Mouse (Mus musculus) granulocyte monocyte progenitor cell, adult 5-6 weeks (primary cell): ENCODE measurements around the gene S100pbp. TPM values are rescaled to one million over a fixed set of nuclear protein-coding genes. Genes with fewer than 3 reads are reported as not detected.
"Not testable (repeated sequence)": the region's sequence is repeated elsewhere in the genome, so short reads cannot be mapped to it uniquely, and the experiment has no call there.

Experiments used
- ATAC-seq: replicated peaks from 2 replicates; pipeline ENCODE4 v1.8.0; 2016; ENCODE audit warnings: mild to moderate bottlenecking, moderate TSS enrichment, inconsistent platforms; ENCODE audit not compliant: poor library complexity, severe bottlenecking
- total RNA-seq, 2 experiments: library from RNA; stranded (forward) in 1 of 2; stranded (reverse) in 1 of 2; fragments of 200-712, 200-1000 nt in 1 of 2; fragments of >200 nt in 1 of 2; fragmentation: Nextera tagmentation in 1 of 2; gene quantifications; 2 replicates each; pipeline ENCODE4 v1.2.3; 2014 to 2017

Gene S100pbp
- total RNA-seq, 2 experiments from 2014 or later, result 18.3 to 20.8 TPM

DNA sequence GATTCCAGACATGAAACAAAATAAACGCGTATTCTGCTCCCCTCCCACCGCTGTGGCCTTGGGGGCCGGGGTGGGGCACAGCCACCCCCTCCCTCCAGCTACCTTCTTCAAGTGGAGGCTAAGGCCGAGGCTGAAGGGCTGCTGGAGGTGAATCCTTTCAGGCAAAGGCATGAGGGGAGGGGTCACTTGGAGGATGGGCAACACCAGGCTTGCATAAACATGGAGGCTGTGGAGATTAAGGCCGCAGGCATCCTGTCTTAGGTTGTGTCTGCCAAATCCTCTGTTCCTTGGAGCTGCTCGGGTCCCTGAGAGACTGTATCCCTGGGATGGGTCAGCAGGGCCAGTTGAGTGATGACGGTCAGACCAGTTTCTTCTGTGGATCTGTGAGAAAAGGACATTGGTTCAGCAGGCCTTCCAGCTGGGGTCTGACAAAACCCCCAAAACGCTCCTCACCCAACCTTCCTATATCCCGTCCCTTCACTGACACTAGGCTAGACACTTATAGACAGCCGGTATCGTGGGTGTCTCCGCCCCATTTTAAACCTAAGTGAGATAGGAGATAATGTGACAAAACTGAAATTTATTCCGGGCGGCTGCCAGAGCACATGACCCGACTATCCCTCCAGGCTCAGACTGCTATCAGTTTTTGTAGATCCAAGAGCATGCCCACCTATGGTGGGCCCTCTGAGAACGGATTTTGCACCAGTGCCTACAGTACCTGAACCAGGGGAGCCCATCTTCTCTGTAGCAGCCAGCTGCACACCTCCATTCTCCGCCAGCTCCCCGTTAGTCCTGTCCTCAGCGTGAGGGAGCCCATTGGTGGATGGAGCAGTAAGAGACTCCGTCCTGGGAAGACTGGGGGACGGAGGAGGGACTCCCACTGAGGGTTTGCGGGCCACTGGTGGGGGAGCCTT is 31.8 kb upstream of the S100pbp start:
- ATAC-seq, result no peak

DNA sequence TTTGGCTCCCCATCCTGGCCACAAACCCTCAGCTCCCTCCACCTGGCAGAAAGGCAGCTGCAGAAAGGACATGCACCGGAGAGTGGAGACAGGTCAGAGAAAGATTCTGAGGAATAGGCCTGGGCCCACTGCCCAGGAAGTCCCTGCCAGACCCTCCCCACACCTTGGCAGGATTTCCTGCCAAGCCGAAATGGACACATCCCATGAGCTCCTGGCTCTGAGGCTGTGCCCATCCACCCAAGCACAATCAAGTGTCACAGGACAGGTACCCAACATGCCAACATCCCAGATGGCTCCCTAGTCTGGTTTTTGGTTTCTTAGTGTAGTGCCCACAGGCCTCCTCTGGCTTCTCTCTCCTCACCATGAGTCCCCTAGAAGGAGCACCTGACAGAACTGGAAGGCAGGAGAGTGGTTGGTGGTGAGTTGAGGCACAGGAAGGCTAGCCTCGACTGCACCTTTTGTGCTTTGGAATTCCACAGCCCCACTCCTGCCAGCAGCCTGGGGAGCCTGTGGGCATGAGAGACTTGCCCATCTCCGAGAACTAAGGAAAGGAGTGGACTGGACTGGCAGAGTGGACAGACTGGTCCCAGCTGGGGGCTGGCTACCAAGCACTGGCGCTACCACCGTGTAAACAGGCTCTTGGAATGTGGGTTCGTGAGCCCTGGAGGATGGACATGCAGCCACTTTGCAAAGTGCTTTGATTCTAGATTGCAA is 31.0 kb upstream of the S100pbp start:
- no peak for ATAC-seq

DNA sequence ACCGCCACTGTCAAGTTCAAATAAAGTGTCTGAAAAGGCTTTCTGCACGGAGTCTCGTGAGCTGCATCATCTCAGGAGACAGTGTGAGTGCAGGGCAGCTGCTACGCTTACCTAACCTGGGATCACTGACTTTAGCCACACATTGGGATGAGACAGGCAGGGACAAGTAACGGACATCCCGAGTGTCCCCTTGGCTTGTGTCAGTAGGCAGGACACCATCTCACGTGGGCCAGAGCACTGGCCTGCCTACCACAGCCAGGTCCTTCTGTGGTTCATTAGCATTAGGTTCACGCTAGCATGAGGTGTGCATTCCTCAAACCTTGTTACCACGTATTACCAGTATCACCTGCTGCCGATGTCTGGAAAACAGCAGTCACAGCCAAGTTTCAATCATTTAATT is 29.7 kb upstream of the S100pbp start:
- no peak for ATAC-seq

DNA sequence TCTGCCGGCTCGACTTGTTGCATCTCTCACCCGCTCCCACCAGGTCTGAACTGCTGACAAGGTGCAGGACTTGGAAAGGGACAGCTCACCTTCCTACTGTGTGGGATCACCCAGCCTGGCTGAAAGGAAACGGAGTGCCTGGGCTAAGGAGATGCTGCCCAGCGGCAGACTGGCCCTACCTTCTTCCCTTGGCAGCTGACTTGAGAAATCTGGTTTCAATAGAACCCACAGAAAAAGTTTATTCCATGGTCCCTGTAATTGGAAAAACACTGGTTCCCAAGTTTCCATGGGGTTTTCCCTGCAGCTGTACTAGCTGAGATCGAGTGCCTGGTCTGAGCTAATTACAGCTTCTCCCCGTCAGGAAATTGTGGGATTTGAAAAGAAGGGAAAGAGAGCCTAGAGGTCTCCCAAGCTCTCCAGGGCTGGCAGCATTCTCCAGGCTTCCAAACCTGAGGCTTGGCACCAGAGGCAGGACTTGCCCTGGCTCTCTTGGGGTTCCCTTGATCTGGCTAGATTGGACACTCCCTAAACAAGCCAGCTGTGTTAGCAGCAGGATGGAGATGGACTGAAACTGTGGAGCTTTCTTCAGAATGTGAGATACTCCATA is 29.1 kb upstream of the S100pbp start:
- ATAC-seq, result no peak

DNA sequence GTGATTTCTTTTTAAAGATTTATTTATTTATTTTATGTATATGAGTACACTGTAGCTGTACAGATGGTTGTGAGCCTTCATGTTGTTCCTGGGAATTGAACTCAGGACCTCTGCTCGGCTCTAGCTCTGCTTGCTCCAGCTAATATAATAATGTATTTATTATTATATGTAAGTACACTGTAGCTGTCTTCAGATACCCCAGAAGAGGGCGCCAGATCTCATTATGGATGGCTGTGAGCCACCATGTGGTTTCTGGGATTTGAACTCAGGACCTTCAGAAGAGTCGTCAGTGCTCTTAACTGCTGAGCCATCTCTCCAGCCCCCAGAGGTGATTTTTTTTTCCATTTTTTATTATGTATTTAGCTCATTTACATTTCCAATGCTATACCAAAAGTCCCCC is 23.0 kb upstream of the S100pbp start:
- not testable (repeated sequence) for ATAC-seq

DNA sequence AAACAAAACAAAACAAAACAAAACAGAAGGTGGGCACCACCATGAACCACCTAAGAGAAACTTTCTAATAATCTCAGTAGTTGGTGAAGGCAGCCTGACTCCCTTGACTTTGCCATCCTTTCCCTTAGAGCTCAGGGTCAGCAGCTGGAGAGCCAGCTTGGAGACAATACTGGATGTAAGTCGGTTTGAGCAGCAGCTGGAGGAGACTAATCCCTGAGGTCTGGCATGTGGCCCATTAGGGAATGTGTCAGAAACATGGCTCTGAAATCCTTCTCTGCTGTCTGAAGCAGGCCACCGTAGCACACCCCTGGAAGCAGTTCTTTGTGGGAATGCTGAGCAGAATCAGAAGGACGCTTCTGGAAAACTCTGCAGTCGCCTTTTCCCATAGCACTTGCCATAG is 21.9 kb upstream of the S100pbp start:
- ATAC-seq, result no peak

DNA sequence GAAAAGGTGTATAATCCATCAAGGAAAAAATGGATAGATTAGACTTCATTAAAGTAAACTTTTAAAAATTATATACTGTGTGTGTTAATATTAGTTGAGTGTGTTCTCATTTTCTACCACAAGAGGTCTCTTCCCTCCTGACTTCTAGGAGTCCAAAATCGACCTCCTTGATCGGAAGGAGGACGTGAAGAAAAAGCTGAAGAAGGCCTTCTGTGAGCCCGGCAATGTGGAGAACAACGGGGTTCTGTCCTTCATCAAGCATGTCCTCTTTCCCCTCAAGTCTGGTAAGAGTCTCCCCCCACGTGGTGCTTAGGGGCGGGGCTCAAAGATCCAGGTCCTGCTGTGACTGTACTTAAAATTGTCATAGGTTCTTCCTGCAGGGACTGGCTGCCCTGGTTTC is 20.0 kb upstream of the S100pbp start:
- ATAC-seq, result peak; percentile 50

DNA sequence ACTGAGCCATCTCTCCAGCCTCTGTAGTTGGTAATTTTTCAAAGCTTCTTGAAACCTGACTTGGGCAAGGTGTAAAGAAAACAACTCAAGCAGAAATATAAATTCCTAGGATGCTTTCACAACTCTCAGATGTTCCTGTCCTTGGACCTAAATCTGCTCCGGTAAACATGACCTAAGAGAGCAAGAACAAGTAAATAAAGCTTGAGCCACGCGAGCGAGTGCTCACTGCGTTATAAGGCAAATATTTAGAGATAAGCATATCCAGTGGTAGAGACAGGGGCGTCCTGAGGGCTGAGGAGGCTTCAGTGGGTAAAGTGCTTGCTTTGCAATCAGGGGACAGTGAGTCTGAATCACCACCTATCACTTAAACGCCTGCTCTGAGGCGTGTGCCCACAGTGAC is 17.3 kb upstream of the S100pbp start:
- ATAC-seq, result no peak

DNA sequence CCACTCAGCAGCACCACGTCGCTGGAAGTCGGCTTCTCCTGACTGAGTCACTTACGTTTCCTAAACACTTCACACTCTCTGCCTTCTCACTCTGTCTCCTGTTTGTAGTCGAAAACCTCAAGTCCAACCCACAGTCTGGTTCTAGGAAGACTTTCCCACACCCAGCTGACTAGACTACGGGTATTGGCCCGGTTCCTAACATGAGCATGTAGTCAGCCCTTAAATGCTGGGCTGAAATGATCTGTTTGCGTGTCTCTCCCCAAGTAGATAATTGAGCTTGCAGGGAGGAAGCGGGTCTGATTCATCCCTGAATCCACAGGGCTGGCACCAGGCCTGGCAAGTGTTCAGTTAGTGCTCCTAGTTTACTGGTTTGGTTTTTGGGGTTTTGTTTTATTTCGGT is 15.1 kb upstream of the S100pbp start:
- no peak for ATAC-seq

DNA sequence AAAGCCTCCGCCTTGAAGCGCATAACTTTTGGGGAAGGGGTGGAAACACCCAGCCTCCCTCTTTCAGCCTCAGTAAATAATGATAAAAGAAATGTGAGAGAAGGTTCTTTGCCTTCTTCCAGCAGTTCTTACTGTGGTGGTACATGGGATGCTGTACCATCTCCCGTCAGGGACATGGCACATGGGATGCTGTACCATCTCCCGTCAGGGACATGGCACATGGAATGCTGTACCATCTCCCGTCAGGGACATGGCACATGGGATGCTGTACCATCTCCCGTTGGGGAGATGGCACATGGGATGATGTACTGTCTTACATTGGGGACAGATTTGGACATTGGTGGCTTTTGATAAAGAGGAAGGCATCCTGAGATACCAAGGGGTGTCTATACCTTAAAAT is 8.0 kb upstream of the S100pbp start:
- no peak for ATAC-seq

DNA sequence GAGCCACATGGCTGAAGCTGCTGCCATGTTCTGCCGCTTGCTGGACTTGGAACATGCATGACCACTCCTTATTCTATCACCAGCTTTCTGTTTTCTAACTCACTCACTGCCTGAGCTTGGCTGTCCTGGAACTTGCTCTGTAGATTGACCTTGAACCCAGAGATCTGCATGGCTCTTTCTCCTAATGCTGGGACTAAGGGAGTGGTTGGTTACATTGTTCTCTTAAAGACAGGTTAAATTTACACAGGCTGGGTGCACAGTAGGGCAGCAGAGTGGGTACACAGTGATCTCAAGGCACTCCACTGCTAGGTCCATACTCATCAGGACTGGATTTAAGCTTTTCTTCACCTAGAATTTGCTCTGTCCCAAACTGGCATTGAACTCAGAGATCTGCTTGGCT is 4.8 kb upstream of the S100pbp start:
- no peak for ATAC-seq

DNA sequence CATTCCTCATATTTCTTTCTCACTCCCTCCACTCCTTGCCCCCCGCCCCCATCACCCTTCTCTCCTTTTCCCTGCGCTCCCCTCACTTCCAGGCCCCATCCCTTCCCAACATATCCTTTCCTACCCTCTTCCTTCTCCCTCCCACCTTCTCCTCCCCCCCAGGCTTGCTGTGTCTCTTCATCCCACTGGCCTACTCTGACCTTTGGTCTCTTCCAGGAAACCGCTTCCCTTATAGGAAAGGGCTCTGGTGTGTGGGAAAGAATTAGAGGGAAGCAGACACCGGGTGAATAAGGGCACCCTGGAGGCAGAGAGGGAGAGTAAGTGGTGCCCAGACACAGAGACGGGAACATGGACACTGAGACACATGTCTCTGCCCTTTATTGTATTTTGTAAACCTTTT is 2.2 kb upstream of the S100pbp start:
- no peak for ATAC-seq

DNA sequence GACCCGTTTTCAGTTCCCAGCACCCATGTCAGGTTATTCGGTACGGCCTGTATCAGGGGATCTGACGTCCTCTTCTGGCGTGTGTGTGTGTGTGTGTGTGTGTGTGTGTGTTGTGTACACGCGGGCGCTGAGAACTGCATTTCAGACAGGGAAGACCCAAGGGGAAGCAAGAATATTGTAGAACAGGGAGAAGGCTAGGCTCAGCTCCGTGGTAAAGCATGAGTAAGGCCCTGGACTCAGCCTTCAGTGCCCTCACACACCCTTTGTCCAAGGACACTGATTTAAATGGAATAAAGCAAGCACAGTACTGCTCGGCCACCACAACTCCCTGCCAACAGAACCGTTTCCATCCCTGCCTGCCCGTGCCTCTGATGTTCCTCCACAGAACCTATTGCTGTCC is 1.0 kb upstream of the S100pbp start:
- no peak; the same call in 1 of the 2 replicates for ATAC-seq

DNA sequence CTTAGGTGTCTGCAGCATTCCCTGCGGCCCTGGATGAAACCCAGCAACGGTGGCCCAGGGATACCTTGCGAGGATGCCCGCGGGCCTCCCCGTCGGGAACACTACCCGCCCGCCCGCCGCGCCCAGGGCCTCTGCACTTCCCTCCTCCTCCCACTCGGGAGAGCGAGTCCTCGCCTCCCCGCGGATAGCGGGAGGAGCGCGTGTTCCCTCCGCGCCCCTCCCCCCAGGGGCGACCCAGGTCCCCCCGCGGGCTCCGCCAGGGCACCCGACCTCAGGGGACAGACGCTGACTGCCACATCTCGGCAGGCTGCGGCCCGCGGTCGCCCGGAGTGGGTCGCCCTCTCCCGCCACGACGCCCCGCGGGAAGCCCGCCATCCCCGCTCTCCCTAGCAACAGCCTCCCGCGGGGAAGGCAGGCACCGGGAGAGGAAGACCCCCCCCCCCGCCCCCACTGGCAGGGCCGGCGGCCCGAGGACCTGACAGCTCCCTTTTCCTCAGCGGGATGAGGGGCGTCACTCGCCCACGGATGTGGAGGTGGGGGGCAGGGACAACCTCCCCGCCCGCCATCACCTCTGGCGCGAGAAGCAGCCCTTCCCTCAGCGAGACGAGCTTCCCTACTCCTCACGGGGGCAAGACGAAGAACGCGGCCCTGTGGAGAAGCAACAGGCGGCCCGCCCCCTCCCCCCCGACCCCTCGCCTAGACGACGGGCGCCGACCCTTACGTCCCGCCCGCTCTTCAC is 555 bp downstream of the S100pbp start:
- peak; percentile 15 for ATAC-seq

DNA sequence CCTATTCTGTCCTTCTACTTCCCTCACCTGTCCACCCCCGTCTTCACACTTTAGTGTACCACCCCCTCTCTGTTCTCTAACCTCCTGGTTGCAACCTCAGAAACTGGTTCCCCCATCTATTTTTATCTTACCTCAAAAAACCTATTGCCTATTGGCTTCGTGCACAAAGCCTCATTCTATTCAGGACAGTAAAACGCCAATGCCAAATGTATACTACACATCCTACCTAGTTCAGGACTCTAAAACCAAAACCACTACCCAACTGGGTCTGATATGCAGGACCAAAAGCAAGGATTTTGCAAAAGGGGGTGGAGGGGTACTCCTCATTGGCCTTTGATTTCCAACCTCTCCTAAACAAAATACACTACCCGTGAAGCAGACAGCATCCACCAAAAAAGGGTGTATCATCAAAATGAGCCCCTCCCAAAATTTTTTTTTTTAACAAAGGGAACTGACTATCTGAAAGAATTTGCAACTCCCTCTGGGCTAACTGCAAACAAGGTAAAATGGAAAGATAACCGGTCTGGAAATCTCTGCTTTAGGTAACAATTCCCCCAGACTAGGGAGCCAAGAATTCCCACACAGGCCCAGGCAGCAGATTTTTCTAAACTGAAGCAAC is 1.4 kb downstream of the S100pbp start:
- no peak for ATAC-seq

DNA sequence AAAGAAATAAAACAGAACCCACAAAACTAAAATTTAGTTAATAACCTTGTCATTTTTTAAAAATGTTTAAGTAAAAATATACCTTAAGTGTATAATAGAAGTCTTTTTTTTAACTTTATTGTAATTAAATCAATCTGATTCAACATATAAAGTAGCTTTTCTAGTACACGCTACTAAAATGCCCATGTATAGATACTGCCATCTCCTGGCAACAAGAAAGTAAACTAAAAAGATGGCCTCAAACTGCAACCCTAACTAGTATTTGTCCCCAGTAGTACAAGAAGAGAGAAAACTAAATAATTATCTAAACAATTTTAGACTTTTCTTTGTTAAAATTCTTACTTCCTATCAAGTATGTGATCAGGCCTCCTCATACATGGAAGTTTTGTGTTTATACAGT is 10.0 kb downstream of the S100pbp start:
- no peak for ATAC-seq

DNA sequence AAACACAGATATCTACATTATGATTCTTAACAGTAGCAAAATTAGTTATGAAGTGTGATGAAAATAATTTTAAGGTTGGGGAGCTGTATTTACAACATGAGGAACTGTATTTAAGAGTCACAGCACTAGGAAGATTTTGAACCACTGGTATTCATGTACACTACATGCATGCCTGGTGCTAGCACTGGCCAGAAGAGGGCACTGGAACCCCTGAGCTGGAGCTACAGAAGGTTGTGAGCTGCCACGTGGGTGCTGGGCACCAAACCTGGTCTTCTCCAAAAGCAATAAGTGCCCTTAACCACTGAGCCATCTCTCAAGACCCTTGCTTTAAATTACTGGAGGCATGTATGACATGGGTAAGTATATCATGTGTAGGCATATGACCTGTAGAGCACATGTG is 17.0 kb downstream of the S100pbp start:
- ATAC-seq, result no peak

DNA sequence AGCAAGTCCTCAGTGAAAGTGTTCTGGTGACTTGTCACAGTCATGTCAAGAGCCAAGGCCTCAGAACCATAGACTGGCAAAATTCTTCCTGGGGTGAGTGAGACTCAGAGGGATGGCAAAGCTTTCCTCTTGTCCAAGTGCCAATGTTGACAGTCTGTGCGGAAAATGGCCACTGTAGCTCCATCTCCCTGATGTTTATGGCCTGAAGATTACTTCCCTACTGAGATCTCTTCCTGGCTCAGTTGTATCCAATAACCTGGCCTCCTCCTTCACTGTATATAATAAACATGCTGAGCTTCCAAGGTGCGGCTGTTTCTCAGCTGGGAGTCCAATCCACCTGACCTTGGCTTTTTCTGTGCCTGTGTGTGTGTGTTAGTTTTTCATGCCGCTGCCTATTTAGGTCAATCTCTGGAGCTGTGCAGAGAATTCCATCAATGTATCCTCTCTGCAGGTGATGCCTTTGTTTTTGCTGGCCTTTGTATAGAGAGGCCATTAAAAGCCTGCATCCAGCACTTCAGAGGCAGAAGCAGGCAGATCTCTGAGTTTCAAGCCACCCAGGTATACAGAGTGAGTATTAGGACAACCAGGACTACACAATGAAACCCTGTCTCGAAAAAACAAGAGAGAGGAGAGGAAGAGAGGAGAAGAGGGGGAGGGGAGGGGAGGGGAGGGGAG is 27.8 kb downstream of the S100pbp start:
- no peak for ATAC-seq

DNA sequence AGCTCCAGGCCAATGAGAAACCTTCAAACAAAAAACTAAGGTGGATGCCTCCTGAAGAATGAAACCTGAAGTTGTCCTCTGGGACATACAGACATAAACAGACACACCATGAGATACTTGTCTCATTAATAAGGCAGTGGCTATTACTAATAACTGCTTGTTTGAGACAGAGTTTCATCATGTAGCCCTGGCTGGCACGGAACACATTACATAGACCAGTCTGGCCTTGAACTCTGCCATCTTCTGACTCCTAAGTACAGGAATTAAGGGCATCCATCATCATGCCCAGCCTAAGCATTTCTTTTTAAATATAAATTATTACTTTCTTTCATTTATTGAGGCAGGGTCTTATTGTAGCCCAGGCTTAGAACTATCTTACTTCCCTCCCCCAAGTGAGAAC is 28.5 kb downstream of the S100pbp start:
- no peak for ATAC-seq

DNA sequence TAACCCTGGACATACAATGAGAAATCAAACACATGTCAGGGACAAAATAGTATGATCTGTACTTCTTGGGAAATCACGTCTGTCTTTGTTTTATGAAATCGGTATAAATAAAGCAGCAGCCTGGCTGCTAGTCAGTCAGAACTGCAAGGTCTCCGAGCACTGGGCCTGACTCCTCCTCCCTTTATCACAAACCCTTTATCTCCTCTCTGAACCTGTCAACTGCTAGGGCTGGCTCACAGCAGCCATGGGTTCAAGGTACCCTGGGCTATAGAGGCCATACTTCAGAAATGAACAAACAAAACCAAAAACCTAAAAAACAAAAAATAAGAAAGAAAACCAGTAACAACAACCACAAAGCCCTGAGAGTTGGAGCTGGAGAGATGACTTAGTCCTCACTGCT is 31.0 kb downstream of the S100pbp start:
- no peak for ATAC-seq
